In the genomic region with DNA sequence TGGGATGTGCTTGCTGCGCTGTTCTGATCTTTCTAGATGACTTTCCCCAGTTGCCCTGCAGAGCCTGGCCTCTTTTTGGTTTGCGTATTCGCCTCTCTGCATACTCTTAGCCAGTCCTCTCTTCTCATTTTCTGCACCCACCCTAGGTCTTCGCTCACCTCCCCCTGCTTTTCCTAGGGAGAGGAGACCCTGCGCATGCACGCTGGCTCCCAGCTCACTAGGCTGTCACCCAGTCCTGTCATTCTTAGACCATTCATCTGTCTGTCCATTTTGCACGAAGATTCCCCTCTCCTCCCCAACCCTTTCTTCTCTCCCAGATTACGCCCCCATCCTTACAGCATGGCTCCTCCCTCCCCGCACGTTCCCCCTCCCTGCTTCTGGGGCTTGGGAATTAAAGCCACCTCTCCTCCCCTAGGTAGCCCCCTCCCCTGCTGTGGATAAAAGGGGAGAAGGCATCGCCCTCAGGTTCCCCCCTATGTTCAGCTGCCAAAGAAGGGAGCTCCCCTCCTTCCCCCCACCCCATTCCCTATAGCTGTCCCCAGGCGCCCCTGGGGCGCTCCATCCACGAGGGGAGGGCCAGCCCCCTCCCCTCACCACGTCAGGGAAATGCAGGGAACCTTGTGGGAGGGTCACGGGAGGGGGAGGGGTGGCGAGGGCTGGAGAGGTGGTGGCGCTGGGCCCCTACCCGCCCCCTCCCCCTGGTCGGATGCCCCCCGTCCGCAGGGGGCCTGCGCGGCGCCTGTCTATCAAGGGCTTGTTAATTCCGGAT, we compare ENCODE assay signal across 9 mouse cellular contexts. TPM values are rescaled to one million over a fixed set of nuclear protein-coding genes. Genes with fewer than 3 reads are reported as not detected.
DNase-seq lines count a peak whose midpoint lies in the region; ATAC-seq and TF ChIP-seq lines count a peak whose summit lies in the region.
"Had no signal": no experiment of that assay in that cellular context is flagged by ENCODE, and none has a peak within 500 bp of the region (broad histone marks: within the 10 kb centered on the region; RNA-seq: fewer than 3 reads in every experiment).

No protein-coding gene starts in this region.

- ATAC-seq in hindbrain, embryonic 14.5 days (ENCODE audit: low FRiP score), result peak; percentile 24

- TF ChIP-seq EP300 in heart, adult 2 months (IDR thresholded peaks at IDR 0.05; ENCODE audit: insufficient read depth, low read depth, low read length), result no peak

- no peaks in the 10 kb centered on the region for H3K79me2 ChIP-seq in heart, adult 2 months (replicated peaks; ENCODE audit: control insufficient read depth, insufficient read depth, low read length)

- TF ChIP-seq POLR2A in heart, adult 2 months (IDR thresholded peaks at IDR 0.05; ENCODE audit: insufficient read depth, low read depth, low read length), result no peak
- TF ChIP-seq POLR2A in thymus, adult 2 months (IDR thresholded peaks at IDR 0.05; ENCODE audit: control insufficient read depth, extremely low read depth, insufficient read depth, low read length, poor library complexity), result no peak

- peak overlapping the region; percentile 23; the same call in 1 of the 2 replicates for H3K9ac ChIP-seq in heart, adult 2 months (ENCODE audit: low read depth, low read length)
- H3K9ac ChIP-seq in hindbrain, embryonic 14.5 days, result peak overlapping the region; percentile 64

- peaks cover 9% of the 10 kb centered on the region; the same call in 1 of the 2 replicates for H3K27me3 ChIP-seq in heart, adult 2 months (ENCODE audit: control insufficient read depth, insufficient read depth, low read length)
- H3K27me3 ChIP-seq in hindbrain, embryonic 14.5 days (ENCODE audit: control insufficient read depth, insufficient read depth, low read length), result peaks cover 23% of the 10 kb centered on the region
- H3K27me3 ChIP-seq in thymus, adult 2 months (ENCODE audit: control insufficient read depth, insufficient read depth, low read length), result peaks cover 9% of the 10 kb centered on the region; the same call in 1 of the 2 replicates

- intact Hi-C loops in heart, adult 2 months (cut with DNase I), result loop anchor here (5.0 kb wide), 1 partner anchor 52 kb away; a partner anchor contains a TSS
- intact Hi-C loops in heart, postnatal 10 days (cut with DNase I), result no loop called here

- no peak overlapping the region for H3K4me3 ChIP-seq in heart, adult 2 months
- peak overlapping the region; percentile 43 for H3K4me3 ChIP-seq in hindbrain, embryonic 14.5 days (replicated peaks; ENCODE audit: low read length)
- H3K4me3 ChIP-seq in thymus, adult 2 months (ENCODE audit: control insufficient read depth, insufficient read depth, low read length), result no peak overlapping the region

- peak overlapping the region; percentile 82 for H3K27ac ChIP-seq in heart, adult 2 months
- H3K27ac ChIP-seq in hindbrain, embryonic 14.5 days, result peak overlapping the region; percentile 93
- H3K27ac ChIP-seq in thymus, adult 2 months (ENCODE audit: control insufficient read depth, insufficient read depth, low read length), result no peak overlapping the region

- WGBS in heart, adult 2 months, result 11% methylated on average over 24 of the region's 26 CpGs
- 3% methylated on average over 24 of the region's 26 CpGs for WGBS in hindbrain, embryonic 14.5 days
- WGBS in thymus, adult 2 months, result 15% methylated on average over 25 of the region's 26 CpGs

- no peak for DNase-seq in heart, adult 2 months
- no peak for DNase-seq in heart, postnatal 10 days
- DNase-seq in testis, postnatal 10 days (ENCODE audit: low spot score), result peak; percentile 58
- DNase-seq in testis, postnatal 14 days (ENCODE audit: low spot score), result no peak
- DNase-seq in hindbrain, embryonic 14.5 days (ENCODE audit: low spot score), result no peak
- peak; percentile 37 for DNase-seq in neural tube, embryonic 10.5 days (ENCODE audit: extremely low spot score, low spot score)
- no peak for DNase-seq in adrenal gland, postnatal 4 days (ENCODE audit: low spot score in 2 of 2)
- DNase-seq in thymus, adult 2 months, result no peak

- no peaks in the 10 kb centered on the region for H3K4me1 ChIP-seq in heart, adult 2 months (ENCODE audit: control insufficient read depth, insufficient read depth, low read length)
- H3K4me1 ChIP-seq in hindbrain, embryonic 14.5 days (replicated peaks; ENCODE audit: control insufficient read depth, insufficient read depth, low read length), result peaks cover 28% of the 10 kb centered on the region
- H3K4me1 ChIP-seq in thymus, adult 2 months (replicated peaks; ENCODE audit: control insufficient read depth, insufficient read depth, low read length), result peaks cover 10% of the 10 kb centered on the region

- no peak for TF ChIP-seq CTCF in heart, adult 2 months (IDR thresholded peaks at IDR 0.05)
- TF ChIP-seq CTCF in thymus, adult 2 months (IDR thresholded peaks at IDR 0.05; ENCODE audit: borderline replicate concordance, control insufficient read depth, extremely low read depth, insufficient read depth, low read length, poor library complexity), result no peak

- peak overlapping the region; percentile 84 for H3K4me2 ChIP-seq in hindbrain, embryonic 14.5 days (replicated peaks)

- H3K36me3 ChIP-seq in heart, adult 2 months (ENCODE audit: control insufficient read depth, insufficient read depth, low read length), result no peaks in the 10 kb centered on the region
- peaks cover 21% of the 10 kb centered on the region for H3K36me3 ChIP-seq in hindbrain, embryonic 14.5 days (replicated peaks; ENCODE audit: control insufficient read depth, insufficient read depth)
- H3K36me3 ChIP-seq in thymus, adult 2 months (ENCODE audit: control insufficient read depth, insufficient read depth, low read length), result no peaks in the 10 kb centered on the region

- H3K9me3 ChIP-seq in hindbrain, embryonic 14.5 days (ENCODE audit: control insufficient read depth, low read length), result no peaks in the 10 kb centered on the region

RNA-seq across cellular contexts. Expression of a gene that starts 24.8 kb away (rescaled TPM):
- total RNA-seq in heart, adult 2 months (2021), result 1 to 10 TPM; 1.4 to 2.5 TPM
- polyA plus RNA-seq in heart, adult 2 months (2012; rRNA removed), result 3.1 and 3.2 TPM in 2 replicates
- total RNA-seq in heart, postnatal 10 days (2021), result 1 to 10 TPM in 1 of 2 experiments, under 1 TPM in 1; 0.74 to 1.3 TPM
- polyA plus RNA-seq in hindbrain, embryonic 14.5 days (2014; fragmentation: Nextera tagmentation; extraction: Ambion mirVana), result 61.8 and 70.8 TPM in 2 replicates
- 1 to 10 TPM; 3.6 to 4.4 TPM for total RNA-seq in adrenal gland, postnatal 4 days (2021)
- 2.5 and 2.7 TPM in 2 replicates for polyA plus RNA-seq in thymus, adult 2 months (2012; rRNA removed)

RNA-seq across cellular contexts. Expression of a gene that starts 26.6 kb away (rescaled TPM):
- under 1 TPM; 0.21 to 0.25 TPM for total RNA-seq in heart, adult 2 months (2021)
- 0.12 and 0.47 TPM in 2 replicates for polyA plus RNA-seq in heart, adult 2 months (2012; rRNA removed)
- total RNA-seq in heart, postnatal 10 days (2021), result under 1 TPM in 1 of 2 experiments, not detected in 1; 0.40 TPM
- 2.1 and 2.8 TPM in 2 replicates for polyA plus RNA-seq in hindbrain, embryonic 14.5 days (2014; fragmentation: Nextera tagmentation; extraction: Ambion mirVana)
- 1 to 10 TPM; 1.0 to 2.0 TPM for total RNA-seq in adrenal gland, postnatal 4 days (2021)
- polyA plus RNA-seq in thymus, adult 2 months (2012; rRNA removed), result 1.8 and 2.1 TPM in 2 replicates

RNA-seq across cellular contexts. Expression of a gene that starts 49.0 kb away (rescaled TPM):
- 1 to 10 TPM; 1.2 to 2.3 TPM for total RNA-seq in heart, adult 2 months (2021)
- polyA plus RNA-seq in heart, adult 2 months (2012; rRNA removed), result 0.94 and 1.1 TPM in 2 replicates
- total RNA-seq in heart, postnatal 10 days (2021), result 1 to 10 TPM; 1.4 TPM
- 40.3 and 46.8 TPM in 2 replicates for polyA plus RNA-seq in hindbrain, embryonic 14.5 days (2014; fragmentation: Nextera tagmentation; extraction: Ambion mirVana)
- total RNA-seq in adrenal gland, postnatal 4 days (2021), result 10 to 100 TPM; 12.0 to 16.9 TPM
- polyA plus RNA-seq in thymus, adult 2 months (2012; rRNA removed), result 1.1 and 1.9 TPM in 2 replicates
- total RNA-seq: hematopoietic stem cell, adult 5-6 weeks had no signal

RNA-seq across cellular contexts. Expression of a gene that starts 52.4 kb away (rescaled TPM):
- 1 to 10 TPM in 1 of 2 experiments, under 1 TPM in 1; 0.60 to 1.1 TPM for total RNA-seq in heart, adult 2 months (2021)
- 1.8 and 2.0 TPM in 2 replicates for polyA plus RNA-seq in heart, adult 2 months (2012; rRNA removed)
- total RNA-seq in heart, postnatal 10 days (2021), result 1 to 10 TPM; 1.1 TPM
- polyA plus RNA-seq in hindbrain, embryonic 14.5 days (2014; fragmentation: Nextera tagmentation; extraction: Ambion mirVana), result 3.6 and 3.7 TPM in 2 replicates
- total RNA-seq in adrenal gland, postnatal 4 days (2021), result 1 to 10 TPM; 6.0 to 7.1 TPM
- polyA plus RNA-seq in thymus, adult 2 months (2012; rRNA removed), result 2.3 and 3.1 TPM in 2 replicates

Comparison
In these comparisons a context has a peak if more than half of its experiments do, and no peak if none do; other contexts are left out.
1. DNase-seq: peak in testis, postnatal 10 days (single experiment) and neural tube, embryonic 10.5 days (single experiment); none in heart, adult 2 months (0 of 2), heart, postnatal 10 days (0 of 2), testis, postnatal 14 days (single experiment), hindbrain, embryonic 14.5 days (single experiment), adrenal gland, postnatal 4 days (0 of 2) and thymus, adult 2 months (single experiment).